Mouse (Mus musculus) C2C12 (cell line): Measurements from ENCODE around the gene Odaph.

ENCODE experiments used
- CTCF ChIP-seq: IDR thresholded peaks from one replicate; pipeline ENCODE4 v1.5.1; 2011; ENCODE audit not compliant: control insufficient read depth, insufficient read depth, insufficient read length
- MYOD1 ChIP-seq: IDR thresholded peaks from one replicate; pipeline ENCODE4 v1.6.1; 2011; ENCODE audit warnings: low read depth; ENCODE audit not compliant: control insufficient read depth, insufficient read length

DNA sequence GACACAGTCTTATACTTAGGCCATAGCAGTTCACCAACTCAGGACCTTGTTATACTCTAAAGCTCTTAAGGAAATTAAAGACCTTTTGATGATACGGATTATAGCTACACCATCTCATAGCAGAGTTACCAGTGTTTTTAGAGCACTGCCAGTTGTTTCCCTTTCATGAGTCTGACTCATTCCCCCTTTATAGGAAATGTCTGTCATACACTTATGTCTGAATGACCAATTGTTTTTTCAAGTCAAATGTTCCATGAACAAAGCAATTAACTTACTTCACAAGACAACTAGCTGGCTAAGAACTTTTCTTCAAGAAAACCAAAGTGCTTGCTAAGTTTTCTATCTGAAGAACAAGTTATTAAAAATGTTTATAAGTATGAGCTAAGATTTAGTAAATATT is 27.3 kb upstream of the Odaph start:
- TF ChIP-seq CTCF (no peak), MYOD1 (no peak)
